Mouse (Mus musculus) bone marrow macrophage, adult 2 months (primary cell): ENCODE results near the gene Gm19426. TPM values are rescaled to one million over a fixed set of nuclear protein-coding genes. Genes with fewer than 3 reads are reported as not detected.
A peak's percentile ranks its signal among the peaks of the same experiment; 100 is the strongest.

Experiments used
- H3K27ac ChIP-seq: 2 replicates; pipeline ENCODE4 v1.5.1; 2012; ENCODE audit warnings: low read depth, low read length; ENCODE audit not compliant: insufficient read depth
- H3K4me1 ChIP-seq: 2 replicates; pipeline ENCODE4 v1.6.1; 2012; ENCODE audit warnings: low read length; ENCODE audit not compliant: control insufficient read depth, insufficient read depth
- H3K4me3 ChIP-seq: 2 replicates; pipeline ENCODE4 v1.5.1; 2012; ENCODE audit warnings: mild to moderate bottlenecking, low read length, moderate library complexity; ENCODE audit not compliant: insufficient read depth
- CTCF ChIP-seq: IDR thresholded peaks from 2 replicates; pipeline ENCODE4 v1.5.1; 2012; ENCODE audit warnings: low read depth, mild to moderate bottlenecking, low read length, moderate library complexity
- POLR2A ChIP-seq: IDR thresholded peaks from 2 replicates; pipeline ENCODE4 v1.6.1; 2012; ENCODE audit warnings: mild to moderate bottlenecking, low read depth, low read length, borderline replicate concordance
- polyA plus RNA-seq: library from polyadenylated mRNA; stranded (reverse); fragments of >200 nt; gene quantifications from 2 replicates; pipeline ENCODE4 v1.2.4, GENCODE M21; 2012; ENCODE audit not compliant: missing spikeins, insufficient read depth, insufficient read length

Gm19426 gene
- not detected in 2 replicates for polyA plus RNA-seq

GRCm38 (mm10) chr2:84743561-84743960 is at the start of gene Gm19426:
TSS of gene Gm19426 (minus strand) at chr2:84743655.
- peak within 1 kb of the TSS; percentile 60 for H3K4me3 ChIP-seq
- TF ChIP-seq CTCF (no peak), POLR2A (no peak)
- H3K4me1 ChIP-seq = peaks cover 8% of the 10 kb centered on the region
- H3K27ac ChIP-seq = no peak within 1 kb of the TSS

GRCm38 (mm10) chr2:84793154-84793553 is 49.7 kb upstream of the Gm19426 start:
- Histone ChIP-seq H3K27ac (no peak overlapping the region), H3K4me3 (no peak overlapping the region), H3K4me1 (peaks cover 33% of the 10 kb centered on the region)
- TF ChIP-seq CTCF = no peak
- TF ChIP-seq POLR2A = no peak

- Histone ChIP-seq H3K4me3 (no peak overlapping the region), H3K27ac (no peak overlapping the region)
- TF ChIP-seq POLR2A (no peak), CTCF (no peak)
Measured at GRCm38 (mm10) chr2:84792516-84792915, 49.1 kb upstream of the Gm19426 start.

DNA sequence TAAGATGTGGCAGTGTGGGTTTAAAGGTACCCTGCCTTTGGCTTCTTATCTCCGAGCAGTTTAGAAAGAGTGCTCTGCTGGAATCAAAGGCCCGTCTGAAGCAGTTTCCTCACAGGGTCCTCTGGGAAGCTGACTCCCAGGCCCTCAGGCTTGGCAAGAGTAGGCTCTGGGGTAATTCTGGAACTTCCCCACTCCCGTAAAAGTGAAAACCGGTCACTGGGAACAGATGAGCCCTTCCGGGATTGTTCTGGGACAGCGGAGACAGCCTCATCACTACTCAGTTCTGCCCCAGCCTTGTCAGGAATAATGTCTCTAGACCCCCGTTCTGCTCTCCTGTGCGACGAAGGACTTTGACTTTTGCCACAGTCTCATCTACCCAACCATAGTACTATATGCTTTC is 47.0 kb upstream of the Gm19426 start:
- TF ChIP-seq POLR2A = no peak
- no peak for TF ChIP-seq CTCF
- H3K27ac ChIP-seq = no peak overlapping the region
- H3K4me3 ChIP-seq = no peak overlapping the region
- H3K4me1 ChIP-seq = peaks cover 41% of the 10 kb centered on the region

More at GRCm38 (mm10) chr2:84792516-84792915, 49.1 kb upstream of the Gm19426 start:
- H3K4me1 ChIP-seq = peaks cover 34% of the 10 kb centered on the region

DNA sequence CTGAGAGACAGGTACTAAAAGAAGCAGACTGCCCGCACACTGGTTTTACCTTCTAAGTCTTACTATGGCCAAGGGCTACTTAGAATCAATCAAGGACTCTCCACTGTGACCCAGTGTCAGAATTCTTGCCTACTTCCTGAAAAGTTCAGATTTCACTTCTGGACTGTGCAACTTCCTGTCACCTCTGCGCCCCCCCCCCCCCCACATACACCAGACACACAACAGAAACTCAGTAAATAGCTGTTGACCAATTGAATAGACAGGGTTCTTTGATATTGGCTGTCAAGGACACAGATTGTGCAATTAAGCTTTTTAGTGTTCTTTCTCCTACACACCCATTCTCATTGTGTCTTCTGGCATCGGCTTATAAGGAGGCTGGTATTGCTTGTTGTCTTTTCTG is 44.9 kb upstream of the Gm19426 start:
- no peak overlapping the region for H3K4me3 ChIP-seq
- H3K4me1 ChIP-seq = peaks cover 51% of the 10 kb centered on the region
- peak overlapping the region; percentile 30 for H3K27ac ChIP-seq
- TF ChIP-seq CTCF (no peak), POLR2A (no peak)

GRCm38 (mm10) chr2:84783840-84784566 is 40.5 kb upstream of the Gm19426 start:
- H3K4me1 ChIP-seq = peaks cover 43% of the 10 kb centered on the region
- H3K27ac ChIP-seq = peak overlapping the region; percentile 88
- no peak overlapping the region for H3K4me3 ChIP-seq
- no peak for TF ChIP-seq CTCF

- no peak for TF ChIP-seq CTCF
- no peak for TF ChIP-seq POLR2A
Measured at GRCm38 (mm10) chr2:84783315-84783714, 39.9 kb upstream of the Gm19426 start.

GRCm38 (mm10) chr2:84779210-84779609 is 35.8 kb upstream of the Gm19426 start:
- Histone ChIP-seq H3K27ac (no peak overlapping the region), H3K4me1 (peaks cover 13% of the 10 kb centered on the region), H3K4me3 (no peak overlapping the region)
- TF ChIP-seq POLR2A = no peak
- no peak for TF ChIP-seq CTCF

More at GRCm38 (mm10) chr2:84783315-84783714, 39.9 kb upstream of the Gm19426 start:
- Histone ChIP-seq H3K27ac (peak overlapping the region; percentile 88), H3K4me1 (peaks cover 38% of the 10 kb centered on the region), H3K4me3 (no peak overlapping the region)

DNA sequence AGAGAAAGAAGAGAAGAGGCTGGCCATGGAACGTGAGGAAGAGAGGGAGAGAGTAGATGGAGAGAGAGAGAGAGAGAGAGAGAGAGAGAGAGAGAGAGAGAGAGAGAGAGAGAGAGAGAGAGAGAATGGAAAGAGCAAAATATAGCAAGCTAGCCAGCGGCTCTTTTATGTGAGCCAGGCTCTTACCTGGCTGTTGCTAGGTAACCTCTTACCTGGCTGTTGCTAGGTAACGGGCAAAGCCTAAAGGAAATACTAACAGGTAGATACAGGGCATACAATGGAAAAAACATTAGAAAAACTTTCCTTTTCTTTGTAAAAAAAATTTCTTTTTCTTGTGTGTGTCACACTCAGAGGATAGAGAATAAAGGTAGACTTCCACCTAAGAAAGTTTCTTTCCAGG is 34.3 kb upstream of the Gm19426 start:
- Histone ChIP-seq H3K4me3 (no peak overlapping the region), H3K4me1 (peaks cover 2% of the 10 kb centered on the region), H3K27ac (no peak overlapping the region)
- TF ChIP-seq POLR2A (no peak), CTCF (no peak)

DNA sequence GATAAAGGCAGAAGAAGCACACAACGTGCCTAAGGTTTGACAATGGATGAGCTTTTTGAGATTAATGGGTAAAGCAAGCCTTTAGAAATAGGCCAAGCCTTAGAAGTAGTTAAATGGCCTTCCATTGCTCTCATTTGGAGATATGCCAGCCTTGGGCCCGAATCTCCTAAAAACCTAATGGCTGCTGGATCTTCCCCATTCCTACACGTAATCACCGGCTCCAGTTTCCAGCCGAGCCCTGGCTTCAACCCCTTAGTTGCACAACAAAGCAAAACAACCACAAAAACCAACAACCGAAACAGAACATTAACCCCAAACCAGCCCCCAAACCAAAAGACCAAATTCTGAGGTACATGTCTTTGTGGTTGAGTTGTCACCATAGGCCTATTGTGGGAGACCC is 32.2 kb upstream of the Gm19426 start:
- H3K4me3 ChIP-seq = no peak overlapping the region
- no peaks in the 10 kb centered on the region for H3K4me1 ChIP-seq
- no peak for TF ChIP-seq CTCF
- no peak for TF ChIP-seq POLR2A
- no peak overlapping the region for H3K27ac ChIP-seq
